9 mouse cellular contexts compared by ENCODE assay signal in the genomic region with DNA sequence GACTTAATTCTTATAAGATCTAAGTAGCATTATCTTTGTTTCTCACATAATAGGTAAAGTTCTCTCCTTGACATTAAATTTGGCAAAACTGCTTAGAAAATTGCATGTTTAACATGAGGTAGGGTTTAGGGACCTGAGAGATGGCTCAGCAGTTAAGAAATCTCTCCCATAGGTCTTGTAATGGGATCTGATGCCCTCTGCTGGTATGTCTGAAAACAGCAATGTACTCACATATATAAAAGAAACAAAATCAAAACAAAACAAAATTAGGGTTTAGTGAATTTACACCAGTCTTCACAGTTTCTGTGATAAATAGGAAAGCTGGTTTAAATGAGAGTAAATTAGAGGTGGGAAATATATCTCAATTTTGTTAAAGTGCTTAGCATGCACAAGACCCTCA. TPM values are rescaled to one million over a fixed set of nuclear protein-coding genes. Genes with fewer than 3 reads are reported as not detected.
DNase-seq lines count a peak whose midpoint lies in the region; ATAC-seq and TF ChIP-seq lines count a peak whose summit lies in the region.
"Had no signal": no experiment of that assay in that cellular context is flagged by ENCODE, and none has a peak within 500 bp of the region (broad histone marks: within the 10 kb centered on the region; RNA-seq: fewer than 3 reads in every experiment).

No protein-coding gene starts in this region.

- peaks cover 48% of the 10 kb centered on the region for H3K36me3 ChIP-seq in limb, embryonic 14.5 days (ENCODE audit: control insufficient read depth, insufficient read depth, low read length)

- no peak for TF ChIP-seq POLR2A in limb, embryonic 14.5 days (IDR thresholded peaks at IDR 0.05; ENCODE audit: borderline replicate concordance, extremely low read depth, insufficient read depth, insufficient read length)

- H3K27me3 ChIP-seq in limb, embryonic 14.5 days (ENCODE audit: control insufficient read depth, insufficient read depth, low read length): no peaks in the 10 kb centered on the region
- H3K27me3 ChIP-seq: embryonic facial prominence, embryonic 13.5 days had no signal

- no peak overlapping the region for H3K9ac ChIP-seq in limb, embryonic 14.5 days (ENCODE audit: low read depth, low read length, severe bottlenecking)
- H3K9ac ChIP-seq: embryonic facial prominence, embryonic 13.5 days had no signal

- no peaks in the 10 kb centered on the region for H3K4me1 ChIP-seq in limb, embryonic 14.5 days (ENCODE audit: control insufficient read depth, insufficient read depth, low read length)

- H3K4me3 ChIP-seq in limb, embryonic 14.5 days (replicated peaks; ENCODE audit: low read length): no peak overlapping the region
- H3K4me3 ChIP-seq: embryonic facial prominence, embryonic 13.5 days had no signal

- no peak overlapping the region for H3K27ac ChIP-seq in limb, embryonic 14.5 days (replicated peaks; ENCODE audit: low read depth, low read length)
- H3K27ac ChIP-seq: embryonic facial prominence, embryonic 13.5 days had no signal

- DNase-seq in heart, adult 8-10 months (ENCODE audit: low spot score): peak; percentile 46
- DNase-seq in heart, adult 11 months: no peak
- DNase-seq in right cerebral cortex, postnatal 4 days: peak; percentile 30
- no peak for DNase-seq in right cerebral cortex, postnatal 10 days (ENCODE audit: low spot score in 2 of 2)
- DNase-seq in c-Kit-negative CD71-positive TER-119-positive erythroid progenitor cells, embryonic 14.5 days (ENCODE audit: low read depth, low spot score): peak; percentile 22
- DNase-seq in limb, embryonic 14.5 days (ENCODE audit: low spot score): peak; percentile 37
- DNase-seq in thymus, postnatal 4 days: peak; percentile 52
- DNase-seq in gastrocnemius, adult 8-10 months (ENCODE audit: low spot score in 2 of 2): no peak

- no peak for ATAC-seq in limb, embryonic 14.5 days (ENCODE audit: low FRiP score, low read depth)

- no peaks in the 10 kb centered on the region for H3K9me3 ChIP-seq in limb, embryonic 14.5 days (ENCODE audit: control insufficient read depth, low read length)
- H3K9me3 ChIP-seq: embryonic facial prominence, embryonic 13.5 days had no signal

- no peak overlapping the region for H3K4me2 ChIP-seq in limb, embryonic 14.5 days (replicated peaks; ENCODE audit: low read depth, low read length, severe bottlenecking)
- H3K4me2 ChIP-seq: embryonic facial prominence, embryonic 13.5 days had no signal

RNA-seq across cellular contexts. Expression of gene Sptan1, which starts 11.9 kb away (rescaled TPM):
- 100 to 1,000 TPM; 137 to 180 (median 163) TPM for total RNA-seq in heart, adult 8-10 months (2022)
- 176 and 206 TPM in 2 replicates for polyA plus RNA-seq in limb, embryonic 14.5 days (2012; rRNA removed)
- polyA plus RNA-seq in limb, embryonic 14.5 days (2014; fragmentation: Nextera tagmentation; extraction: Ambion mirVana): 150 and 153 TPM in 2 replicates
- 10 to 100 TPM; 29.2 to 43.7 (median 36.4) TPM for total RNA-seq in gastrocnemius, adult 8-10 months (2022)

RNA-seq across cellular contexts. Expression of gene Gle1, which starts 42.1 kb away (rescaled TPM):
- 10 to 100 TPM; 21.4 to 26.2 (median 24.5) TPM for total RNA-seq in heart, adult 8-10 months (2022)
- 42.0 and 42.3 TPM in 2 replicates for polyA plus RNA-seq in limb, embryonic 14.5 days (2012; rRNA removed)
- 49.7 and 54.5 TPM in 2 replicates for polyA plus RNA-seq in limb, embryonic 14.5 days (2014; fragmentation: Nextera tagmentation; extraction: Ambion mirVana)
- total RNA-seq in gastrocnemius, adult 8-10 months (2022): 10 to 100 TPM; 20.1 to 27.0 (median 22.9) TPM

Comparison
In these comparisons a context has a peak if more than half of its experiments do, and no peak if none do; other contexts are left out.
1. DNase-seq: peak in heart, adult 8-10 months (single experiment), right cerebral cortex, postnatal 4 days (single experiment), c-Kit-negative CD71-positive TER-119-positive erythroid progenitor cells, embryonic 14.5 days (single experiment), limb, embryonic 14.5 days (single experiment) and thymus, postnatal 4 days (single experiment); none in heart, adult 11 months (single experiment), right cerebral cortex, postnatal 10 days (0 of 2) and gastrocnemius, adult 8-10 months (0 of 2).